Mouse (Mus musculus): ENCODE results near the gene Sh3gl1. TPM values are rescaled to one million over a fixed set of nuclear protein-coding genes. Genes with fewer than 3 reads are reported as not detected.
A peak's percentile ranks its signal among the peaks of the same experiment; 100 is the strongest.

Gene Sh3gl1
- polyA plus RNA-seq, 1 experiment from 2014 or later, result 155 TPM

DNA sequence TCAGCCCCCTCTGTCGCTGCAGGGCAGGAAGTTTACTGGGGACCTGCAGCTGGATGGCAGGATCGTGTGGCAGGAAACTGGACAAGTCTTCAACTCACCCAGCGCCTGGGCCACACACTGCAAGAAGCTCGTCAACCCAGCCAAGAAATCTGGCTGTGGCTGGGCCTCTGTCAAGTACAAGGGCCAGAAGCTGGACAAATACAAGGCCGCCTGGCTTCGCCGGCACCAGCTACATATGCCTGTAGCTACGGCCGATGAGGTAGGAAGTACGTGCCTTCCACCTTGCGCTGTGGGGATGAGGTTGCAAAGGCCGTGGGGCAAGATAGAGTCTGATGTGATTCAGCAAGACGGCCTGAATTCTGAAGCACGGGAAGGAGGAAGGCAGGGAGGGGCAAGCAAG is 26.2 kb downstream of the Sh3gl1 start:
- no peak for DNase-seq (ENCODE audit: low spot score)
- peak overlapping the region; percentile 80 for H3K4me3 ChIP-seq
- H3K27me3 ChIP-seq (ENCODE audit: insufficient read depth, poor library complexity, severe bottlenecking), result no peaks in the 10 kb centered on the region
- H3K36me3 ChIP-seq, result peaks cover 40% of the 10 kb centered on the region
- peak overlapping the region; percentile 12; the same call in 1 of the 2 replicates for H3K27ac ChIP-seq
- peaks cover 34% of the 10 kb centered on the region for H3K4me1 ChIP-seq
- WGBS, result 77% methylated on average over 14 of the region's 14 CpGs
- H3K9me3 ChIP-seq, result no peaks in the 10 kb centered on the region

DNA sequence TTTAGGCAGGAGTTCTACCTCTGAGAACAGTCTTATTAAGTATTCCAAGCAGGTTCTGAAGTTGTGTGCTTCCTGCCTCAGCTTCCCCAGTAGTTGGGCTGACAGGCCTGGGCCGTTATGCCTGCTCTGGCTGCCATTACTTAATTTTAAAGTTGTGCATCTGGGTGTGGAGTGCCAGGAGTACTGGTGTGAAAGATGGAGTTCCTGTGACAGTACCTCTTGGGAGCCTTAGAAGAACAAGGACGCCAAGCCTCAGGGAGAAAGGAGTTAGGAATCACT is 26.5 kb downstream of the Sh3gl1 start:
- Histone ChIP-seq H3K4me1 (peaks cover 37% of the 10 kb centered on the region), H3K27ac (peak overlapping the region; percentile 88), H3K9me3 (no peaks in the 10 kb centered on the region), H3K36me3 (peaks cover 37% of the 10 kb centered on the region), H3K27me3 (ENCODE audit: insufficient read depth, poor library complexity, severe bottlenecking) (0 out of 2 replicates have a peak, but pooled peaks cover 1% of the 10 kb centered on the region), H3K4me3 (peak overlapping the region; percentile 80)
- DNase-seq (ENCODE audit: low spot score), result no peak
- 54% methylated on average over 2 of the region's 2 CpGs for WGBS

DNA sequence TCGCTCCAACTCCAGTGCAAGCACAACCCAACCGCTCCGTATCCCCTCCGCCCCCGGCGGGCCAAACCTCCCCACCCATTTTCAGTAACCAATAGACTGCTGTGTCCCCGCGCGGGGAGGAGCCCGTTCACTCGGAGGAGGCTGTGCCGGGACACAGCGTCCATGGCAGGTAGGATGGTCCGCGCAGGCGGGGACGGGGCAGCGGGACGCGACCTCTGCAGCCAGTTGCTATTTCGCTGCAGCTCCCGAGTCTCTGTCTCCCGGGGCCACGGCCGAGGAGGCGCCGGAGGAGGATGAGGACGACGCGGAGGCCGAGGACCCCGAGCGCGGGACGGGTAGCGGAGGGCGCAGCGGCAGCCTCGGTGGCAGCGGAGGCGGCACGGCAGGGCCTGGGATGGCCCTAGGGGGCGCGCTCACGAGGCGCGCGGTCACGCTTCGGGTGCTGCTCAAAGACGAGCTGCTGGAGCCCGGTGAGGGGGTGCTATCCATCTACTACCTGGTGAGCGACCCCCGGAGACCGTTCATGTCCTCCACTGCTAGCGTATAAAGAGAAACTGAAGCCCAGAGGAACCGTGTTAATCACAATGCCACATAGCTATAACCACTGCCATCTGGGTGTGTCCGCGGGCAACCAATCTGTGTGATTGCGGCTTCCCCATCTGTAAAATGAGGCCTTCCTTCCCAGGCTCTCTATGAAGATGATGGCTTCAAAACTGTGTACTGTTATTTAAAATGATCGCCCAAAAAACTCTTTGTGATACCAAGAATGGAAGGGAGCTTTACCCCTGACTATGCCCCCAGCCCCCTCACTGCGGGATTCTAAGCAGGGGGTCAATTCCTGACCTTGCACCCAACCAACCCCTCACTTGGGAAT is 27.1 kb downstream of the Sh3gl1 start:
- Histone ChIP-seq H3K4me1 (peaks cover 37% of the 10 kb centered on the region), H3K36me3 (peaks cover 33% of the 10 kb centered on the region), H3K4me3 (peak overlapping the region; percentile 80), H3K9me3 (no peaks in the 10 kb centered on the region), H3K27me3 (ENCODE audit: insufficient read depth, poor library complexity, severe bottlenecking) (0 out of 2 replicates have a peak, but pooled peaks cover 4% of the 10 kb centered on the region), H3K27ac (peak overlapping the region; percentile 88)
- peak; percentile 97 for DNase-seq (ENCODE audit: low spot score)
- under 1% methylated on average over 62 of the region's 62 CpGs for WGBS

DNA sequence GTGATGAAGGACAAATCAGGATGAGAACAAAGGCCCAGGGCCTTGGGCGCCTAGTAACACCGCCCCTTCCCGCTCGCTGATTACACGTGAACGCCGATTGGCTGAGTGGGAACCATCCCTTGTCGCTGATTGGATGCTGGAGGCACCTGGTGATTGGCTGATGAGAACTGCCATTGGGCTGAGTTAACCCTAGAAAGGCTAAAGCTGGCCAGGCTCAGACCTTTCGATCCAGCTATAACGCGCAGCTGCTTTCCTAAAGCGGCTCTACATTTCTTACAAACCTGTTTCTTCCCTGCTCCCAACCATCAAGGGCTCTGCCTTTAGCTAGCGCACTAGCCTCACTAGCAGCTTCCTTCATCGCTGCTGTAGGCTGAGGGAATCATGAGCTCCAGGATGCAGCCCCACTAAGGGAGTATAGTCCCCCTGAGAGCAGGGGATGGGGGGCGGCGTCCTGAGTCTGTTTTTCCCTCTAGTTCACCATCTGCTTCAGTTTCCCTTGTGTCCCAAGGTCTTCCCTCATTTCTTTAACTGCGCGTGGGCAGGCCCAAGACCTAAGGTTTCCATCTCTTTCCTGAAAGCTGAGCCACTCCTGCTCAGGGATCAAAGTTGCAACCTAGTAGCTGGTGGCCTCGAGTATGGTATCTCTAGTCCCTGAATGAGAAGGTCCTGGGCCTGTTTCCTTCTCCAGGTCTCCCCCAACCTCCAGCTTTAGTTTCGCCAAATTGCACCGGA is 27.9 kb downstream of the Sh3gl1 start:
- Histone ChIP-seq H3K9me3 (no peaks in the 10 kb centered on the region), H3K36me3 (peaks cover 26% of the 10 kb centered on the region), H3K4me3 (peak overlapping the region; percentile 80), H3K27me3 (ENCODE audit: insufficient read depth, poor library complexity, severe bottlenecking) (0 out of 2 replicates have a peak, but pooled peaks cover 7% of the 10 kb centered on the region), H3K4me1 (peaks cover 37% of the 10 kb centered on the region), H3K27ac (peak overlapping the region; percentile 88)
- under 1% methylated on average over 21 of the region's 21 CpGs for WGBS
- peak; percentile 99 for DNase-seq (ENCODE audit: low spot score)

DNA sequence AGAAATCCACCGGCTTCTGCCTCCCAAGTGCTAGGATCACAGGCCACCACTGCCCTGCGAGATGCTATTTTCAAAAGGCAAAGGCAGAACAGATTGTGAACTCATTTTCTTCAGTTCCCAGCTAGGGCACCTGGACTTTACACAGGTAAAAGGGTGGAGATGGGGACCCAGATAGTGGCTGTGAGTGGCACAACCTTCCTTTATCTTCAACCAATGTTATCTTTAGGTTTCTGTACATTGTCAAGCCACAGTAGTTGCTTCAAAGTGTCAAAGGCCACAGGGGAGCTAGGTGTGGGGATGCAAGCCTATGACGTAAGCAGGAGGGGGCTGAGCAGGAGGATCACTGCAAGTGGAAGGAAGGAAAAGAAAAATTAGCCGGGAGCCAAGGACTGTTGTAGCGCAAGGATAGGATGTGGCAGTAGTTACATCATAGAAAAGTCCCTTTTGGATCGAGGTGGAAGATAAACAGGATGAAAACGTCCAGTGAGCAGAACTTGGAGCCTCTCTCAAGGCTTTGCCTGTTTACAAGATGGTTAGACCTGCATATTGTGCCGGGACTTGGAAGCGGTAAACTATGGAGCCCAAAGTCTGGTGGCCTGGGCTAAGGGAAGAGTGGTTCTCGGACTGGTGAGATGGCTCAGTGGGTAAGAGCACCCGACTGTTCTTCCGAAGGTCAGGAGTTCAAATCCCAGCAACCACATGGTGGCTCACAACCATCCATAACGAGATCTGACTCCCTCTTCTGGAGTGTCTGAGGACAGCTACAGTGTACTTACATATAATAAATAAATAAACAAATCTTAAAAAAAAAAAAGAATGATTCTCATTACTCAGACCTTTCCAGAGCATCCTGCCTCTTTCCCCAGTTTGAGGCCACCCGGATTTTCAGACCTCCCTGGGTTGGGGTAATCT is 28.7 kb downstream of the Sh3gl1 start:
- Histone ChIP-seq H3K27me3 (ENCODE audit: insufficient read depth, poor library complexity, severe bottlenecking) (peaks cover 15% of the 10 kb centered on the region; the same call in 1 of the 2 replicates), H3K9me3 (no peaks in the 10 kb centered on the region), H3K4me1 (peaks cover 37% of the 10 kb centered on the region), H3K27ac (peak overlapping the region; percentile 88), H3K36me3 (peaks cover 19% of the 10 kb centered on the region), H3K4me3 (peak overlapping the region; percentile 80)
- no peak for DNase-seq (ENCODE audit: low spot score)
- 27% methylated on average over 14 of the region's 14 CpGs for WGBS

DNA sequence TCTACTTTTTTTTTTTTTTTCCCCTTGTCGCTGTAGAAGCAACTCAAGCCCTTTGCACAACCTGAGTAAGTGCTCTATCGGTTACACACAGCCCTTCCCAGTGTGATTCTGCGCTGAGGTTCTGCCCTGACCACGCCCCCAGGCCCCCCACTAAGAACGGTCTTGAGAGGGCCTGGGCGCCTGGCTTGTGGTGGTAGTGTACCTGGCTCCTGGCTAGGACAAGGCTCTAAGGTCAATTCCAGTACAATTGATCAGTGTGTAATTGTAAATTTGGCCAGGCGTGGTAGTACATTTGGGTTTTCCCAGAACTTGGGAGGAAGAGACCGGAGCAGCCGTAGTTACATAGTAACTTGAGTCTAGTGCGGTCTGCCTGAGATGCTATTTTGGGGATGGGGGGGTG is 29.5 kb downstream of the Sh3gl1 start:
- WGBS, result 41% methylated on average over 10 of the region's 10 CpGs

DNA sequence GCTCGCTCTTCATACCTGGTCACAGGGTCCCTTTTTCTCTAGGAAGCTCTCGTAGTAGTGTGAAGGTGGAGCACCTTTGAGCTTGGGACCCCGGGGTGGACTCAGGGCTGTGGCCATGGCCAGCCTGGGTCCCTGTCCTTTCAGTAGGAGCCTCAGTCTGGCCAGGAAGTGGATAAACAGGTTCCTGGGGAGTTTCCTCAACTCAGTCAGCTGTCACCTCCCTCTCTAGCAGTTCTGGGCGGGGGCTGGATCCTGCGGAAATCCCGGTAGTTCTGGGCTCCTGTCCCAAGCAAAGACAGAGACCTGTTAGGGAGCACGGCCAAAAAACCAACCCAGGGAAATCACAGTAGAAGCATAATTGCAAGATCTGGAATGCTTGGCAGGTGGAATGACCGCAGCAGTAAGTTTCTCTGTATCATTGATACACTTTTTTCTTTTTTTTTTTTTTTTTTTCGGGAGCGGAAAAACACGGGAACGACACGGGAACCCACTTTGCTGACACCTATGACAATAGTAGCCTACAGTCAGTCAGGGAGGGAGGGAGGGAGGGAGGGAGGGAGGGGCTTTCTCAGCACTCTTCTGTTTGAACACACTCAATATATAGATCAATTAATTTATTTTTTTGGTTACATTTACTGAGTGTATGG is 30.9 kb downstream of the Sh3gl1 start, which contains the start of the genes Stap2 and Mpnd:
TSS of gene Stap2 (minus strand) at position 170 of the 647 bp plus-strand sequence.
TSS of gene Mpnd (plus strand) at position 297 of the 647 bp plus-strand sequence.
- H3K27ac ChIP-seq, result peak within 1 kb of the TSS; percentile 2; the same call in 1 of the 2 replicates
- DNase-seq (ENCODE audit: low spot score), result no peak
- H3K4me3 ChIP-seq, result peak within 1 kb of the TSS; percentile 27
- H3K36me3 ChIP-seq, result no peaks in the 10 kb centered on the region
- H3K9me3 ChIP-seq, result no peaks in the 10 kb centered on the region
- H3K4me1 ChIP-seq, result peaks cover 33% of the 10 kb centered on the region
- H3K27me3 ChIP-seq (ENCODE audit: insufficient read depth, poor library complexity, severe bottlenecking), result peaks cover 33% of the 10 kb centered on the region
- 40% methylated on average over 13 of the region's 13 CpGs for WGBS

More for the DNA sequence above, 29.5 kb downstream of the Sh3gl1 start:
- DNase-seq (ENCODE audit: low spot score), result no peak
- no peaks in the 10 kb centered on the region for H3K9me3 ChIP-seq
- H3K36me3 ChIP-seq, result peaks cover 12% of the 10 kb centered on the region
- H3K27ac ChIP-seq, result peak overlapping the region; percentile 88
- peaks cover 20% of the 10 kb centered on the region; the same call in 1 of the 2 replicates for H3K27me3 ChIP-seq (ENCODE audit: insufficient read depth, poor library complexity, severe bottlenecking)
- H3K4me1 ChIP-seq, result peaks cover 37% of the 10 kb centered on the region
- 0 out of 2 replicates have a peak overlapping the region, but pooled peaks have one; percentile 8 for H3K4me3 ChIP-seq

DNA sequence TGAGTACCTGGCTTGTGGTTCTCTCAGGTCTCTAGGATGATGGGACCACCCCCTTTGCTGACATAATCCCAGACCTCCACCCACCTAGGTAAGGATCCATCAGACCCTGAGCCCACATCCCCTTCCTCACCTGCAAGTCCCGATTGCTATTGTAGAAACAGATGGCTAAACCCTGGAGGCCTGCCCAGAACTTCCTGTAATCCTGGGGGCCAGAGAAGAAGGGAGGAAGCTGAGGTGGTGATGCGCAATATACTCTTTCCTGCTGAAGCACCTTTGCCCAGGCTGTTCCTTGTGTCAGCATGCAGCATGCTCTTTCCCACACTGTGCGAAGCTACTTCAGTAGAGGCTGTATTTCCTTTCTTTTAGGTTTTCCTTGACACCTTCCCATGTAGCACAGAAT is 33.4 kb downstream of the Sh3gl1 start:
- peaks cover 28% of the 10 kb centered on the region for H3K4me1 ChIP-seq
- peaks cover 50% of the 10 kb centered on the region for H3K27me3 ChIP-seq (ENCODE audit: insufficient read depth, poor library complexity, severe bottlenecking)
- no peaks in the 10 kb centered on the region for H3K9me3 ChIP-seq
- no peak overlapping the region for H3K27ac ChIP-seq
- 75% methylated on average over 3 of the region's 3 CpGs for WGBS
- no peak for DNase-seq (ENCODE audit: low spot score)
- no peak overlapping the region for H3K4me3 ChIP-seq
- no peaks in the 10 kb centered on the region for H3K36me3 ChIP-seq

DNA sequence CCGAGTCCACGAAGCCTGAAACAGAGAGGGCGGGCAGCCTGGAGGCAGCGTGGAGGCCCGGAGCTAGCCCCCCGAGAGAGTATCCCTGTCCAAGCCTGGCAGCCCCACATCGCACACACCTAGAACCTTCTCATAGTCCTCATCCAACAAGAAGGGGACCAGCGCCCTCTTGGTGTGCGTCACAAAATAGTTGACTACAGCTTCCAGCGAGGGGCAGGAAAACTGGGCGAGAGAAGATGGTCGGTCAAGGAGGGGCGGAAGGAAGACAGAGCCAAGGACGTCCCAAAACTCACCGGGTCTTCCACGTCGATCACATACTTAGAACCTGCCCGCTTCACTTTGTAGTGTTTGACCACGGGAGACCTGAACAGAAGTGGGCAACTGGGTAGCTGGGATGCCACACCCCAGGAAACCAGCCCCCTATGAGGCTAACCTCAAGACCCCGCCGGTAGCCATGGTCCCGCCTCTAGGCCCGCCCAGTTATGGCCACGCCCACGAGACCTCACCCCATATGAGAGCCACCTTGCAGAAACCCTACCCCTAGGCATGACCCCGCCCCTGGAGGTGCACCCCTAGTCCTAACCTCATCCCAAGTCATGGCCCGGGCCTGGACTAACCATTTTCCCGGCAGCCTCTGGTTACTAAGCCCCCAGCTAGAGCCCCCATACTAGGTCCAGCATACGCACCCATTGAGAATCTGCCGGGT is 36.5 kb downstream of the Sh3gl1 start:
- peaks cover 49% of the 10 kb centered on the region for H3K27me3 ChIP-seq (ENCODE audit: insufficient read depth, poor library complexity, severe bottlenecking)
- peaks cover 10% of the 10 kb centered on the region for H3K4me1 ChIP-seq
- peak overlapping the region; percentile 46 for H3K4me3 ChIP-seq
- H3K9me3 ChIP-seq, result no peaks in the 10 kb centered on the region
- WGBS, result 7% methylated on average over 30 of the region's 30 CpGs
- no peak for DNase-seq (ENCODE audit: low spot score)
- no peak overlapping the region for H3K27ac ChIP-seq
- H3K36me3 ChIP-seq, result peaks cover 2% of the 10 kb centered on the region; the same call in 1 of the 2 replicates

DNA sequence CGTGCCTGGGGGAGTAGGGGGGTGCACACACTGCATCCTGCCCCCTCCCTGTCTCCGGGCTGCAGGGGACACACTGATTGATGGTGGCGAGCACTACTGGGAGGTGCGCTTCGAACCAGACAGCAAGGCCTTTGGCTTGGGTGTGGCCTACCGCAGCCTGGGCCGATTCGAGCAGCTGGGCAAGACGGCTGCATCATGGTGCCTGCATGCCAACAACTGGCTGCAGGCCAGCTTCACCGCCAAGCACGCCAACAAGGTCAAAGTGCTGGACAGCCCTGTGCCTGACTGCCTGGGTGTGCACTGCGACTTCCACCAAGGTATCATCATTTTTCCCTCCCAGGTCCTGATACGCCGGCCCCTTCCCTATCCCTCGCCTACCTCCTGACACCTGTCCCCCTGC is 40.4 kb downstream of the Sh3gl1 start:
- H3K27me3 ChIP-seq (ENCODE audit: insufficient read depth, poor library complexity, severe bottlenecking), result peaks cover 22% of the 10 kb centered on the region
- WGBS, result 80% methylated on average over 15 of the region's 15 CpGs
- peaks cover 10% of the 10 kb centered on the region for H3K4me1 ChIP-seq
- H3K36me3 ChIP-seq, result peaks cover 2% of the 10 kb centered on the region; the same call in 1 of the 2 replicates
- H3K9me3 ChIP-seq, result no peaks in the 10 kb centered on the region
- no peak for DNase-seq (ENCODE audit: low spot score)
- no peak overlapping the region for H3K4me3 ChIP-seq
- H3K27ac ChIP-seq, result no peak overlapping the region

DNA sequence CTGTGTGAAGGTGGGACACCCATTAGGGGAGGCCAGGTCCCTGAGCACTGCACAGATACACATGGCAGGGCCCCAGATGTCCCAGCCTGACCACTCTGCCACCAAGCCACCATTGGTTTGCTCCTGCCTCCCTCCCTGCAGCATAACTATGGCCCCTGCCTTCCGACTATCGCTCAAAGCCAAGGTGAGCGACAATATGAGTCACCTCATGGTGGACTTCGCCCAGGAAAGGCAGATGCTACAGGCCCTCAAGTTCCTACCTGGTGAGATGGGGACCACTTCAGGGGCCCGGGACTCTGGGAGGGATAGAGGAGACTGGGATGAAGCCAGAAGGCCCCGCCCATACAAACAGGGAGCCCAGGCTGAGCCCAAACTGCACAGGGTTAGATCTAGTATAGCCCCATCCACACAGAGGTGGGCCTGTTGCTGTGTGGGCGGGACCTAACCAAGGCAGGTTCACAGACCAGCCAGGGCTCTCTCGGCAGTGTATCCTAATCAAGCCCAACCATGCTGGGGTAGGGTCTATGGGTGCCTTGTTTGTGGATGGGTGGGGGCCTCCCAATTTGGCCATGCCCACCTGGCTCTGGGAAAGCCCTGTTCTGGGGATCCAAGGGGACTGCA is 46.0 kb downstream of the Sh3gl1 start:
- WGBS, result 70% methylated on average over 8 of the region's 8 CpGs
- Histone ChIP-seq H3K27me3 (ENCODE audit: insufficient read depth, poor library complexity, severe bottlenecking) (peaks cover 30% of the 10 kb centered on the region; the same call in 1 of the 2 replicates), H3K4me1 (peaks cover 9% of the 10 kb centered on the region), H3K27ac (no peak overlapping the region), H3K4me3 (no peak overlapping the region), H3K9me3 (no peaks in the 10 kb centered on the region), H3K36me3 (no peaks in the 10 kb centered on the region)
- DNase-seq (ENCODE audit: low spot score), result no peak
